Mouse (Mus musculus): ENCODE results near the gene Sept11. TPM values are rescaled to one million over a fixed set of nuclear protein-coding genes. Genes with fewer than 3 reads are reported as not detected.
A peak's percentile ranks its signal among the peaks of the same experiment; 100 is the strongest.

Gene Sept11
- polyA plus RNA-seq, 1 experiment = 3.4 TPM

GRCm38 (mm10) chr5:93140747-93141146 is 47.5 kb downstream of the Sept11 start:
- Histone ChIP-seq H3K4me1 (ENCODE audit: control insufficient read depth, insufficient read depth, low read length) (peaks cover 3% of the 10 kb centered on the region; the same call in 1 of the 2 replicates), H3K27me3 (ENCODE audit: control insufficient read depth, insufficient read depth, low read length) (no peaks in the 10 kb centered on the region), H3K36me3 (ENCODE audit: control insufficient read depth, insufficient read depth, low read length) (no peaks in the 10 kb centered on the region), H3K27ac (ENCODE audit: control insufficient read depth, insufficient read depth, low read depth, low read length) (no peak overlapping the region), H3K4me3 (ENCODE audit: control insufficient read depth, low read depth, low read length) (no peak overlapping the region)
- no peak for TF ChIP-seq CTCF (IDR thresholded peaks at IDR 0.05; ENCODE audit: control insufficient read depth, insufficient read depth, insufficient replicate concordance, low read depth, low read length)

DNA sequence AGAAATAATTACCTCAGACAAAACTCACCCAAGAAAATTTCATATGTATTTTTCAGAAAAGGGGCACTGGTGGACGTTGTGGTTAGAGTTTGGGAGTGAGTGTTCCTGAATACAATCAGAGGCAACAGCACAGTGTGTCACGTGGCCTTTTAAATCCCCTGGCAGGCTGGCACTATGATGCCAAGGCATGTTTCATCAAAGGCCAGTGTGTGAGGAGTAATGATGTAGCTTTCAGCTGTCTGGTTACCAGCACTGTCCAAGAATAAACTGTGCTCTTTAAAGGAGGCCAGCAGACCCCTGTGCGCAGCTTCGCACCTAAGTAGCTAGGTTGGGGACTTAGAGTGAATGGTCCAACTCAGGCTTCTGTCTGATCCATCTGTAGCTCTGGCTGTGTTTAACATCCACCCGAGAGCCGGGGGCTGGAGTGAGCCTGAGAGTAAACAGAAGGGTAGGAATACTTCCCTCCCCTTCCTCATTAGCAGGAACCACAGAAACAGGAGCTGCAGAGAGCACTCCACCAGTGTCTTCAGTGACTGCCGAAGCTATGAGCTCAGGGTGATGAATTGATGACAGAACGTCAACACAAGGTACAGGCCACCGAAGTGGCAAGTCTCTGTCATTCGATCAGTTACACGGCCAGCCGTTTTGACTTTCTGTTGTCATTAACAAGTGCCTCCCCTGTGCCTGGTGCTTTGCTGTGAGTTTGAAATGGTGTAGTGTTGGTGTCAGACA is 50.3 kb downstream of the Sept11 start:
- Histone ChIP-seq H3K4me1 (ENCODE audit: control insufficient read depth, insufficient read depth, low read length) (no peaks in the 10 kb centered on the region), H3K36me3 (ENCODE audit: control insufficient read depth, insufficient read depth, low read length) (no peaks in the 10 kb centered on the region), H3K27ac (ENCODE audit: control insufficient read depth, insufficient read depth, low read depth, low read length) (no peak overlapping the region), H3K4me3 (ENCODE audit: control insufficient read depth, low read depth, low read length) (no peak overlapping the region), H3K27me3 (ENCODE audit: control insufficient read depth, insufficient read depth, low read length) (no peaks in the 10 kb centered on the region)
- TF ChIP-seq CTCF (IDR thresholded peaks at IDR 0.05; ENCODE audit: control insufficient read depth, insufficient read depth, insufficient replicate concordance, low read depth, low read length) (no peak), POLR2A (IDR thresholded peaks at IDR 0.05; ENCODE audit: control insufficient read depth, low read depth, low read length) (no peak)

- H3K27ac ChIP-seq (ENCODE audit: control insufficient read depth, insufficient read depth, low read depth, low read length) = peak overlapping the region; percentile 43; the same call in 1 of the 2 replicates
- H3K36me3 ChIP-seq (ENCODE audit: control insufficient read depth, insufficient read depth, low read length) = no peaks in the 10 kb centered on the region
- H3K4me1 ChIP-seq (ENCODE audit: control insufficient read depth, insufficient read depth, low read length) = no peaks in the 10 kb centered on the region
- H3K4me3 ChIP-seq (ENCODE audit: control insufficient read depth, low read depth, low read length) = no peak overlapping the region
- TF ChIP-seq CTCF (IDR thresholded peaks at IDR 0.05; ENCODE audit: control insufficient read depth, insufficient read depth, insufficient replicate concordance, low read depth, low read length) (no peak), POLR2A (IDR thresholded peaks at IDR 0.05; ENCODE audit: control insufficient read depth, low read depth, low read length) (no peak)
- H3K27me3 ChIP-seq (ENCODE audit: control insufficient read depth, insufficient read depth, low read length) = no peaks in the 10 kb centered on the region
Observed at GRCm38 (mm10) chr5:93144874-93145273, 51.6 kb downstream of the Sept11 start.

GRCm38 (mm10) chr5:93145504-93145903 is 52.3 kb downstream of the Sept11 start:
- TF ChIP-seq CTCF (IDR thresholded peaks at IDR 0.05; ENCODE audit: control insufficient read depth, insufficient read depth, insufficient replicate concordance, low read depth, low read length) = no peak
- no peak for TF ChIP-seq POLR2A (IDR thresholded peaks at IDR 0.05; ENCODE audit: control insufficient read depth, low read depth, low read length)
- H3K36me3 ChIP-seq (ENCODE audit: control insufficient read depth, insufficient read depth, low read length) = no peaks in the 10 kb centered on the region
- peaks cover 2% of the 10 kb centered on the region; the same call in 1 of the 2 replicates for H3K4me1 ChIP-seq (ENCODE audit: control insufficient read depth, insufficient read depth, low read length)
- H3K4me3 ChIP-seq (ENCODE audit: control insufficient read depth, low read depth, low read length) = no peak overlapping the region
- H3K27ac ChIP-seq (ENCODE audit: control insufficient read depth, insufficient read depth, low read depth, low read length) = peak overlapping the region; percentile 39
- no peaks in the 10 kb centered on the region for H3K27me3 ChIP-seq (ENCODE audit: control insufficient read depth, insufficient read depth, low read length)

DNA sequence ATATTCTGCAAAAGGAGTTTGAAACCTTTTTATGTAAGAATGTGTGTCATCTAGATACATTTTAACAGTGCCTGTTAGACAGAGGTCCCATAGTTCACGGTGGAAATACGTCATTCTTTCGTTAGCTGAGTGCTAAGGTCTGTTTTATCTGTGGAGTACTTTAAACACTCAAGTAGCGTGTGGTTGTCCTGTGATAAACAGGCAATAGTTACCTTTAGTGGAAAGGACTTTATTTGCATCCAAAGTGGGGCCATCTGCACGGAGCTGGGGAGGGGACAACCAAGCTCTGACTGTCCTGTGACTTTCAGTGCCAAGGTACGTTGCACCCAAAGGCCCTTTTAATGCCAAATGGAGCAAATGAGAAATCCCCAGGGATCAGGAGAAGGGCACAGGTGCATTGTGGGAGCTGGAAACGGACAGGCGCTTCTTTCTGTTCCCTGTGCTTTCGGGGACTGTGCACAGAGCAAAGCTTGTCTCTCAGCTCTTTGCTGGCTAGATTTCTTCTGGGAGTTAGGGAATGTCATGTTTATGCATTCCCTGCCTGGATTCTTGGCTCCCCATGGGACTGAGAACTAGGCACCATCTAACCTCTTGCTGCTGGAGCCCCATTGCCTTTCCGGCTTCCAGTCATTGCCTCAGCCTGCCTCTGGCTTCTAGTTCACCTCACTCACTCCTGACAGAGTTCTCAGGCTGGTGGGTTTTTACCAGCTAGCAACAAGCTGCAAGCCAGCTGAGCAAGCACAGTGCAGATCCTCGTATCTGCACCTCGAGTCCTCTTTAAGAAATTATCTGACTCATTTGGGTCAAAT is 56.9 kb downstream of the Sept11 start:
- H3K4me1 ChIP-seq (ENCODE audit: control insufficient read depth, insufficient read depth, low read length) = peaks cover 5% of the 10 kb centered on the region
- H3K27ac ChIP-seq (ENCODE audit: control insufficient read depth, insufficient read depth, low read depth, low read length) = peak overlapping the region; percentile 36; the same call in 1 of the 2 replicates
- H3K27me3 ChIP-seq (ENCODE audit: control insufficient read depth, insufficient read depth, low read length) = no peaks in the 10 kb centered on the region
- H3K4me3 ChIP-seq (ENCODE audit: control insufficient read depth, low read depth, low read length) = no peak overlapping the region
- H3K36me3 ChIP-seq (ENCODE audit: control insufficient read depth, insufficient read depth, low read length) = no peaks in the 10 kb centered on the region
- TF ChIP-seq POLR2A (IDR thresholded peaks at IDR 0.05; ENCODE audit: control insufficient read depth, low read depth, low read length) = no peak
- no peak for TF ChIP-seq CTCF (IDR thresholded peaks at IDR 0.05; ENCODE audit: control insufficient read depth, insufficient read depth, insufficient replicate concordance, low read depth, low read length)

DNA sequence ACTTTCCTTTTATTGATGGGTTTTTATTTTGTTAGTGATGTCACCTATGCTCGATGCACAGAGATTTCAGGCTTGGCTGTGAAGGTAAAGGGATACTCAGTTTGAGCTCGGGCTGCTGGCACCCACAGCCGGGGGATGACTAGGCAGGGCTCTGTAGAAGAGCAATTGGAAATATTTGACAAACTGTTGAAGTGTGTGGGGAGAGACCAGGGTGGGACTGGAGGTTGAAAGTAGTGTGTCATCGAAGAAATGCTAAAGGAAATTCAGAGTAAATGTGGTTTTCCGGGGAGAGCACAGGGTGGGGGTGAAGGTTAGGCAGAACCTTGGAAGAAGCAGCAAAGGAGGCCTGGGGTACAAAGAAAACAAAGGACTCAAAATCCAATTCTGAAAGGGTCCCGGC is 58.7 kb downstream of the Sept11 start:
- Histone ChIP-seq H3K36me3 (ENCODE audit: control insufficient read depth, insufficient read depth, low read length) (no peaks in the 10 kb centered on the region), H3K4me3 (ENCODE audit: control insufficient read depth, low read depth, low read length) (no peak overlapping the region), H3K27me3 (ENCODE audit: control insufficient read depth, insufficient read depth, low read length) (no peaks in the 10 kb centered on the region), H3K4me1 (ENCODE audit: control insufficient read depth, insufficient read depth, low read length) (peaks cover 5% of the 10 kb centered on the region), H3K27ac (ENCODE audit: control insufficient read depth, insufficient read depth, low read depth, low read length) (peak overlapping the region; percentile 55)
- no peak for TF ChIP-seq POLR2A (IDR thresholded peaks at IDR 0.05; ENCODE audit: control insufficient read depth, low read depth, low read length)
- TF ChIP-seq CTCF (IDR thresholded peaks at IDR 0.05; ENCODE audit: control insufficient read depth, insufficient read depth, insufficient replicate concordance, low read depth, low read length) = no peak

DNA sequence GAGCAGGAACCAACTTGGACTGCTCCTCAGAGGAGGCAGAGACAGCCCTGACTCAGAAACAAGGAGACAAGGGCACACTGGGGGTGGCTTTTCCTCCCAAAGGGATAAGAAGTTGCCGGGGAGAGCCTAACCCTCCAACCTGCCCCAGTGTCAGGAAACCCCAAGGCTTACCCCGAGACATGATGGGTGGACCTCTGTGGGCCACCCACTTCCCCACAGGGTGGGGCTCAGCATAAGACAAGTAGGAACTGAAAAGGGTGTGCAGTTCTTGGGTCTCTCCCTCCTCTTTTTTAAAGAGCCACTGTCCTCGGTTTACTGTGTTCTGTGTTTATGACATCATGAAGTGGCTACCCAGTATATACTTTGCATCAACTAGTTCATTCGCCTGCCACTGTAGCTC is 59.2 kb downstream of the Sept11 start:
- Histone ChIP-seq H3K27me3 (ENCODE audit: control insufficient read depth, insufficient read depth, low read length) (no peaks in the 10 kb centered on the region), H3K4me3 (ENCODE audit: control insufficient read depth, low read depth, low read length) (no peak overlapping the region), H3K27ac (ENCODE audit: control insufficient read depth, insufficient read depth, low read depth, low read length) (peak overlapping the region; percentile 55), H3K4me1 (ENCODE audit: control insufficient read depth, insufficient read depth, low read length) (peaks cover 5% of the 10 kb centered on the region), H3K36me3 (ENCODE audit: control insufficient read depth, insufficient read depth, low read length) (no peaks in the 10 kb centered on the region)
- TF ChIP-seq CTCF (IDR thresholded peaks at IDR 0.05; ENCODE audit: control insufficient read depth, insufficient read depth, insufficient replicate concordance, low read depth, low read length) (no peak), POLR2A (IDR thresholded peaks at IDR 0.05; ENCODE audit: control insufficient read depth, low read depth, low read length) (no peak)
